Mouse (Mus musculus) common myeloid progenitor, adult 5-6 weeks (primary cell): ENCODE measurements around the gene Gtf2h1. TPM values are rescaled to one million over a fixed set of nuclear protein-coding genes. Genes with fewer than 3 reads are reported as not detected.
"Not testable (repeated sequence)": the region's sequence is repeated elsewhere in the genome, so short reads cannot be mapped to it uniquely, and the experiment has no call there.

Experiments used
- ATAC-seq: replicated peaks from 2 replicates; pipeline ENCODE4 v1.8.0; 2016; ENCODE audit warnings: low read depth, mild to moderate bottlenecking, moderate TSS enrichment, inconsistent platforms; ENCODE audit not compliant: poor library complexity, severe bottlenecking
- total RNA-seq: library from RNA; stranded (forward); fragments of 200-1000, 187-1606 nt; gene quantifications from 2 replicates; pipeline ENCODE4 v1.2.3, GENCODE M21; 2017

The Gtf2h1 gene
- total RNA-seq, 1 experiment from 2014 or later = 96.2 TPM

GRCm38 (mm10) chr7:46829911-46830310 is 34.0 kb downstream of the Gtf2h1 start:
- ATAC-seq = no peak

DNA sequence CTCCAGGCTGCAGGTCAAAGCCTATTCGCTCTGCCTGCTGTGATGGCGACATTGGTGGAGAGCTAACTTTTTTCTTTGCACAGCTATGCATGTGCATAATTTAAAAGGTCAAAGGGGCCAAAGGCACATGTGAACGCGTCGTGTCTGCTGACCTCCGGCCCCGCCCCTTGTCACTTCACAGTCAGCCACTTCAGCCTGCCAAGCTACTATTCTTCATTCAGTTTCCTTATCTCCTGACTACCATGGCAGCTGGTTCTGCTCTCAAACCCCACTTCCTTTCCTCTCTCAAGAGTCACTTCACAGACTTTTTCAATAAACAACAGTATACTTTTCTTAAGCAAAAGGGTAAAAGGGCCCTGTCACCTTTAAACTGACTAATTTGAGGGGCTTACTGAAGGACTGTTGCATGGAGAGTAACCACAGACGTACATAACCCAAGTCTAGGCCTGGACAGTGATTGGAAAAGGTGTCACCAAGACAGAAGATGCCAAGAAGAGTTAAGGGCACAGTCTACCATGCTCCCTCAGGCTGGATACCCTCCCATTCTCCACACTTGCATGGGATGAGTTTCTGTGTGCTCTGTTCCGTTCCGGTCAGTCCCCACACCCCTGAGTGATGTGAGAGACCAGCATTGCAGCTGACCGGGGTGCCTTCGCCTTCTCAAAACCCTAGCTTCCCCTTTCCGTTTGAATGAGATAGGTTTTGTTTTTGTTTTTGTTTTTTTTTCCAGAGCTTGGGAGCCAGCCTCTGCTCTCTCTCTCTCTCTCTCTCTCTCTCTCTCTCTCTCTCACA is 35.1 kb downstream of the Gtf2h1 start:
- ATAC-seq = peak; percentile 70

DNA sequence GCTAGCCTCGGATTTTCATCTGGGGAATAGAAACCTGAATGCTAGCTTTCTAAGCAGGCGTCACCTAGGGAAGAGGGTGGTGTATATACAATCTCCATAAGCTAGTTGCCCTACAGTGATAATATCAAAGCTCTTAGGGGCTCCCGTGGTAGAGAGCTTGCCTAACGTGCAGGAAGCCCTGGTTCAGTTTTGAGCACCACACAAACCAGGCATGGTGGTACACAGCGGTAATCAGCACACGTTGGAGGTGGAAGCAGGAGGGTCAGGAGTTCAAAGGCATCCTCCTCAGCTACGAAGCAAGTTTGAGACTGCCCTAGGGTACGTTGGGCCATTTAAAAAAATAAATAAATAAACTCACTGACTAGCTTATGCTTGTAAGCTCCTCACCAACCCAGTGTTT is 35.8 kb downstream of the Gtf2h1 start:
- ATAC-seq = no peak

DNA sequence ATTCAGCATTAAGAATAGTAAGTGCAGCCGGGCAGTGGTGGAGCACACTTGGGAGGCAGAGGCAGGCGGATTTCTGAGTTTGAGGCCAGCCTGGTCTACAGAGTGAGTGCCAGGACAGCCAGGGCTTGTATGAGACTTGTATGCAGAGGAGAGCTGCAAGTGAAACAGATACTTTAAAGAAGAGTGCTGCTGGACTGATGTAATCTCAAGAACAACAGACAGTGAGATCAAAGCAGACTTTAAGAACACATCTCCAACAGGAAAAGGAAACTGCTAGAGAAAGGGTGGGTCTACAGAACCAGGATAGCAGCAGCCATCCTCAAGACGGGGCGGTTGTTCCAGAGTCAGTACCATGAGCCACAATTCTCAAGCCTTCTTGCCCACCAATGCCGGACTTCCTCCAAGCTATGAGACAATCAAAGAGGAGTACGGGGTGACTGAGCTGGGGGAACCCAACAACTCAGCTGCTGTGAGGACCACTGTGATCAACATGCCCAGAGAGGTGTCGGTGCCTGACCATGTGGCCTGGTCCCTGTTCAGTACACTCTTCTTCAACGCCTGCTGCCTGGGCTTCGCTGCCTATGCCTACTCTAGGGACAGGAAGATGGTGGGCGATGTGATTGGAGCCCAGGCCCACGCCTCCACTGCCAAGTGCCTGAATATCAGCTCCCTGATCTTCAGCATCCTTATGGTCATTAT is 36.4 kb downstream of the Gtf2h1 start:
- not testable (repeated sequence) for ATAC-seq

DNA sequence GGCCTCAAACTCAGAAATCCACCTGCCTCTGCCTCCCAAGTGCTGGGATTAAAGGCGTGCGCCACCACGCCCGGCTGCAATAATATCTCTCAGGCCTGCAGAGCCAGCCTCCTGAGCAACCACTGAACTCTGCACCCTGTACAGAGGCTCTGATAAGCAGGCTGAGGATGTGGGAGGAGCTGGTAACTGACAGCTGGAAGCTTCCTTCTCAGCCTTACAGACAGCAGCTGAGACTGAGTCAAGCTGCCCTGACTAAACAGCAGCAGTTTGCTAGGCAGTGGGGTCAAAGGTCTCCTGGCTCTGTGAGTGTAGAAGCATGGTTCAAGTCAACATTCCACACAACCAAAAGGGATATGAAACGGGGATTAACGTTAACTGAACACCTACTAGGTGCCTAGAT is 37.4 kb downstream of the Gtf2h1 start:
- ATAC-seq = peak; percentile 82

- ATAC-seq = 0 out of 2 replicates have a peak, but pooled peaks have one; percentile 13
These were observed 37.9 kb downstream of the Gtf2h1 start for GRCm38 (mm10) chr7:46833670-46834255.

GRCm38 (mm10) chr7:46834994-46835610 is 39.2 kb downstream of the Gtf2h1 start:
- no peak for ATAC-seq

DNA sequence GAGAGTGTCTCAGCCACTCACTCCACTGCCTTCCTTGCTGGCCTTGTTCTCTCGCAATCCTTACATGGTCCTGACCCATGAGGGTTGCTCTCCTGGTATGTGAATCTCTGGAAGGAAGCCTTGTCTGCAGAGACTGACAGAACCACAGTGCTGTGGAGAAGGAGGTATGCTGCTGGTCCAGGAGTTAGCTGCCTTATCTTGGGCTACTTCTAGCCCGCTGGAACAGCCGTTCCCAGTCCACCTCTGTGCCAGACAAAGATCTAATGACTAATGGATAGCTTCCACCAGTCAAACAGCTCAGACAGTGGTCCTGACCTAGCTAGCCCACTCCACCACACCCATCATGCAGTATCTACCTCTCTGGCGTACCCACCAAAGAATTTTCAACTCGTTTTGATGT is 40.5 kb downstream of the Gtf2h1 start:
- no peak for ATAC-seq

GRCm38 (mm10) chr7:46837073-46837472 is 41.2 kb downstream of the Gtf2h1 start:
- ATAC-seq = no peak

DNA sequence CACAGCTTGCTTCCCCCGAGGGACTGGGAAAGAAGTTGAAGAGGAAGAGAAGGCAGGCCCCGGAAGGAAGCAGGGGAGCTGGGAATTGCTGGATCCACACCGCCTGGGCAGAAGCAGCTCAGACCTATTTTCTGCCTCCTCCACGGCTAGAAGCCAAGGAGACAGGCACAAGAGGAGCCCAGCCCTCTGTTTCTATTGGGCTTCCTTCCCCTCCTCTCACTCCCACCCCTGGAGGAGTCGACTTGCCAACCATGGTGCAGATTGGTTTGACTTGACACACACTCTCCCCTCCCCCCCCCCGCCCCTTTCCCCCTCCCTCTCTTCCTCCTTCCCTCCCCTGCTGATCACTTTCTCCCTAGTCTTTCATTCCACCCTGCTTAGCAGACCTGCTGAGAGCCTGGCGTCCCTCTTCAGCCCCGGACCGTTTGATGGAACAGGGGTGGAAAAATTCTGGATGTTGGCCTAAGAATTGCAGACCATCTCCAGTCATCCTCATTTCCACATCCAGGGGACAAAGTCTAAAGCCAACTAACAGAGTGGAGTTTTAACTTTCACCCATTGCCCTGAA is 42.3 kb downstream of the Gtf2h1 start:
- peak; percentile 57 for ATAC-seq

DNA sequence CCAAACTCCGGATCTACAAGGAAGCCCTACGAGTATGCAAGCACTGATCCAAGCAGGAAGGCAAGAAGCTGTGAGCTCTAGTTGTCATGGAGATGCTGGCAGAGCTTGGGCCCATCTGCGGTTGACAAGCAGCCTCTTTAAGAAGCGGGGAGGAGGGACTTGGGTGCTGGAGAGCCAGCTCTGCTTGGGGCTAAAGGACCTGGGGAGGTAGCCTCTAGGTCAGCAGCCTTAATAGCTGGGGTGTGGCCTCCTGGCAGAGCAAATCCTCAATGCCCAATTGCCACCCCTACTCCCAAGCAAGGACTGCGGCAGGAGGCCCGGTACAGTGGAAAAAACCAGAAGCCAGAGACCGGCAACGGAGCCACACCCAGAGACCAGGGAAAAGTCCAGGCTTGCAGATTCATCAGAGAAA is 43.0 kb downstream of the Gtf2h1 start:
- peak; percentile 87 for ATAC-seq

DNA sequence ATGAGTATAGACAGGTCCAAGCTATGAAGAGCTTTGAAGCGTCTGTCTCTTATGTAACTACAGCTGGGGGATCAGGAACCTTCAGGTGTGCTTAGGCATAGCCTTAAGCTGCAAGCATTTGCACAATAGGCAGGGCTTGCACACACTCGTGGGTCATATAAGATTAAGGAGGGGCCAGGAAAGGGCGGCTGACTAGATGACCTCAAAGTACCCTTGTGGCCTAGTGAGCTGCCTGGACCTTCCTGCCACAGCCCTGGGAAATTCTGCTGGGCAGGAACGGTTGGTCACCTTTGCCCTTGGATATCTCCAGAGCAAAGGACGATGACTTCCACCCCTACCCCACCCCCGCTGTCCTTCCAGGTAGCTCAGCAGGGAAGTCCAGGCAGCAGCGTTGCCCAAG is 43.5 kb downstream of the Gtf2h1 start:
- no peak for ATAC-seq

- ATAC-seq = no peak
These were observed 44.0 kb downstream of the Gtf2h1 start for GRCm38 (mm10) chr7:46839861-46840260.

DNA sequence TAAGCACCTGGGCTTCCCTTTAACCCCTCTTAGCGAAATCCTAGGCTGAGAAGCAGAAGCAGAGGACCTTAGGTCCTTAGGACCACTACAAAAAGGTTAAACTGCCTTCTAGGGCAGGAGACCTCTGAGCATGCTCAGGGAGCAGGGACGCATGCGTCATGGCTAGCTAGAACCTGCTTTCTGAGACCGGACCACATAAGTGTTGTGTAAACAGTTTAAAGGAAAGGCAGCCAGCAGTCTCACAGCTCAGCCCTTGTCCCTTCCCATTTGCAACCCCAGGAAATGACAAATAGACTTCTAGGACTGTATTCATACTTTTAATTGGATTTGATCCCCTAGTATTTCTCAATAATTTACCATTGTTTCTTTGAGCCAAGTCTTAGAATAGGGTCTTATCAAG is 44.4 kb downstream of the Gtf2h1 start:
- ATAC-seq = no peak

GRCm38 (mm10) chr7:46840787-46841525 is 45.1 kb downstream of the Gtf2h1 start, which contains the start of gene Ldha:
Gene Ldha (plus strand): TSS chr7:46841475.
- no peak for ATAC-seq

DNA sequence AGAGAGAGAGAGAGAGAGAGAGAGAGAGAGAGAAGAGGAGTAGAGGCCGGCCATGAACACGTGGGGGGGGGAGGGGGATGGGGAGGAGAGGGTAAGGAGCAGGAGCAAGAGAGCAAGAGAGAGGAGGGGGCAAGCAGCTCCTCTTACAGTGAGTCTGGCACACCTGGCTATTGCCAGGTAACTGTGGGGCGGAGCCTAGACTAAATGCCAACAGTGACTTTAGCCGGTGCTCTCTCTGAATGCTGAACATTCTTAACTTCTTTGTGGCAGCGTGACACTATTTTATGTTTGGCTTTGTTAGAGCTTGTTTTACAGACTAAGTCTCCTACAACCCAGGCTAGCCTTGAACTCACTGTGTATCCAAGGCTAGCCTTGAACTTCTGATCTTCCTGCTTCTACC is 46.4 kb downstream of the Gtf2h1 start:
- no peak for ATAC-seq

DNA sequence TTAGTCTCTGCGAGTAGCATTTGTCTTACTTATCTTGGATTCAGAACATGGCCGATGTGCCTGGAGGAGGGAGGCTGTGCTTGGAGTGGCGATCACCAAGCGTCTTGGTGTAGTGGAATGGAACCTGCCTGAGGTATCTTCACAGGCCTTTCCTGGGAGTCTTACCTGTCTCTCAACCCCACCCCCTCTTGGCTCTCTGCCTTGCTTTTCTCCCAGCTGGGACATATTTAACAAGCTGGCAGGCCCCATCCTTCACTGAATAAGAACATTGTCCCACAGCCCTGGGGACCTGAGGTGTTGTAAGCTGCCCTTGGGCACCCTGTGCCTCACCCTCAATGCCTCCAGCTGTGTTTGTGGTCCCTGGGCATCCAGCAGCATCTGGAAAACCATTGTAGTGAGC is 47.7 kb downstream of the Gtf2h1 start:
- no peak for ATAC-seq

GRCm38 (mm10) chr7:46845211-46845977 is 49.5 kb downstream of the Gtf2h1 start:
- ATAC-seq = peak; percentile 76

DNA sequence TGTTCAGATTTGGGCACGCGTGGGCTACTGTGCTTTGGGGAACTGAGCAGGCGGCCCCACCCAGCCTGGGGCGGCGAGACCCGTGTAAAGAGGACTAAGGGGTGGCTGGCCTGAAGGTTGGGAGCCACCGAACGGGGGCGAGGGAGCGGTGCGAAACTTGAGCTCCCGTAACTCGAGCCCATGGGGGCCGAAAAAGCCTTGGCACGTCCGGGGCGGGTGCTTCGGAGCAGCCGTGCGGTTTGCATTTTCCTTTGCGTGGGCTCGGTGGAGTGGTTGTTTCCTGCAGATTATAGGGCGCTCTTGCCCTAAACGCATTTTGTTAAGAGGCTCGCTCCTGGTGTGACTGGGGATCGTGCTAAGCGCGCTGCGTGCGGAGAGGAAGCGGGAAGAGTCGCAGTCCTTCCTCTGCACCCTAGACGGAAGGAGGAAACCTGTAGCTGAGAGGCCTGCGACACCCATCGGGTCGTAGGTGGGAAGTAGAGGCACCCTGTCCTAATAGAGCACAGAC is 50.1 kb downstream of the Gtf2h1 start:
- peak; percentile 54; the same call in 1 of the 2 replicates for ATAC-seq
